Mouse (Mus musculus) neural tube, embryonic 14.5 days (tissue): ENCODE measurements around the gene Chd1. TPM values are rescaled to one million over a fixed set of nuclear protein-coding genes. Genes with fewer than 3 reads are reported as not detected.
A peak's percentile ranks its signal among the peaks of the same experiment; 100 is the strongest.

Experiments
- ATAC-seq: fragments of 200-750 bp; cut with Nextera tagmentation; 2 replicates; pipeline ENCODE4 v1.8.0; 2017; ENCODE audit warnings: low read depth, mild to moderate bottlenecking, moderate TSS enrichment, moderate library complexity
- H3K27ac ChIP-seq: fragments of 300-500 bp; sonication (generic); 2 replicates; pipeline ENCODE4 v1.5.1; 2014; ENCODE audit warnings: low read depth, mild to moderate bottlenecking, control low read depth, low read length, moderate library complexity, mixed read lengths
- H3K27me3 ChIP-seq: fragments of 300-500 bp; sonication (generic); 2 replicates; pipeline ENCODE4 v1.6.1; 2014; ENCODE audit warnings: low read length; ENCODE audit not compliant: control insufficient read depth, insufficient read depth
- H3K36me3 ChIP-seq: fragments of 300-500 bp; sonication (generic); 2 replicates; pipeline ENCODE4 v1.6.1; 2014; ENCODE audit warnings: low read length, mixed read lengths; ENCODE audit not compliant: control insufficient read depth, insufficient read depth
- H3K4me1 ChIP-seq: fragments of 300-500 bp; sonication (generic); 2 replicates; pipeline ENCODE4 v1.6.1; 2014; ENCODE audit warnings: low read length; ENCODE audit not compliant: control insufficient read depth, insufficient read depth
- H3K4me2 ChIP-seq: fragments of 300-500 bp; sonication (generic); 2 replicates; pipeline ENCODE4 v1.6.1; 2014; ENCODE audit warnings: mild to moderate bottlenecking, low read depth, low read length, control low read depth
- H3K4me3 ChIP-seq: fragments of 300-500 bp; sonication (generic); 2 replicates; pipeline ENCODE4 v1.5.1; 2014; ENCODE audit warnings: low read depth, low read length, control low read depth, mixed read lengths
- H3K9ac ChIP-seq: fragments of 300-500 bp; sonication (generic); replicated peaks from 2 replicates; pipeline ENCODE4 v1.6.1; 2014; ENCODE audit warnings: low read depth, mild to moderate bottlenecking, control low read depth, low read length, mixed read lengths
- H3K9me3 ChIP-seq: fragments of 300-500 bp; sonication (generic); 2 replicates; pipeline ENCODE4 v1.6.1; 2016; ENCODE audit warnings: low read length; ENCODE audit not compliant: control insufficient read depth
- WGBS: fragments of 180-500 bp; shearing (Covaris S2); extraction: QIAGEN DNeasy Blood & Tissue Kit; methylation state at CpG from one replicate; pipeline ENCODE4 v1.1.7; 2014; 5-methylcytosine and 5-hydroxymethylcytosine counted together
- polyA plus RNA-seq: library from polyadenylated mRNA; unstranded; fragments of >200 nt; fragmentation: Nextera tagmentation; extraction: Ambion mirVana; gene quantifications from 2 replicates; pipeline ENCODE4 v1.2.1, GENCODE M21; 2014

Chd1 gene
- 21.4 and 24.1 TPM in 2 replicates for polyA plus RNA-seq

DNA sequence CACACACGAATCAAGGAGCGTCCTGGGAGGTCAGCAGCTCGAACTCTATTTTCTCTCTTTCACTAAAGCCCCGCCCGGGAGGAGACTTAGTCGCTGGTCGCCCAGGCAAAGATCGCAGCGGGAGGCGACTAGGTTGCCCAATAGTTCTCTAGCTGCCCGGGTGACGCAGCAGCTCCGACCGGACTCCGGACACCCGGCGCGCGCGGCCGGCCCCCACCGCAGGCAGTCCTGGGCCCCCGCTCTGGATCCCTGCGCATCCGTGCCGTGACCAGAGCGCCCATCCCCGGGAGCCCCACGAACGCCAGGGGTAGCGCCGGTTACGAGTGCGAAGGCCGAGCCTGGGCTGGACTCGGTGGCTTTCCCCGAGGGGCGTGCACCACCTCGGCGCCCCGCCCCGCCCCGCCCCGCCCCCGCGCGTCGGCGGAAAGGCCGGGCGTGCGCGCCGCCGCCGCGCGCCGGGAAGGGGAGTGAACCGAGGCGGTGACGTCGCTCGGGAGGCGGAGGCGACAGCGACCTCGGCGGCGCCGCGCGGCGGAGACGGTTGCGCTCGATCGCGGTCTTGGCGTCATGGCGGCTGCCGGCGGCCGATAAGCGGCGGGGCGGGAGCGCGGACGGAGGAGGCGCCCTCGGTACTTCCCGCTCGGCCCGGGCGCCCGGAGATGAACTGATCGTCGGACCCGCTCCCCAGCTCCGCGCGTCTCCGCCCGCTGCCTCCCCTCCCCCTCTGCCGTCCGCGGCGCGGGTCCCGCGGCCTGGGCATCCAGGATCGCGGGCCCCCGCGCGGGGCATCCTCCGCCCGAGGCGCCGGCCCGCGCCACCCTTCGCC is at the start of gene Chd1:
Gene Chd1 (plus strand): TSS at position 493 of the 826 bp plus-strand sequence.
- H3K4me3 ChIP-seq, result peak within 1 kb of the TSS; percentile 76
- H3K4me2 ChIP-seq, result peak within 1 kb of the TSS; percentile 95
- no peaks in the 10 kb centered on the region for H3K9me3 ChIP-seq
- no peaks in the 10 kb centered on the region for H3K36me3 ChIP-seq
- peaks cover 16% of the 10 kb centered on the region for H3K4me1 ChIP-seq
- peak within 1 kb of the TSS; percentile 95 for H3K27ac ChIP-seq
- peak within 1 kb of the TSS; percentile 89 for H3K9ac ChIP-seq
- H3K27me3 ChIP-seq, result no peaks in the 10 kb centered on the region
- ATAC-seq, result peak; percentile 94
- under 1% methylated on average over 62 of the region's 124 CpGs for WGBS

DNA sequence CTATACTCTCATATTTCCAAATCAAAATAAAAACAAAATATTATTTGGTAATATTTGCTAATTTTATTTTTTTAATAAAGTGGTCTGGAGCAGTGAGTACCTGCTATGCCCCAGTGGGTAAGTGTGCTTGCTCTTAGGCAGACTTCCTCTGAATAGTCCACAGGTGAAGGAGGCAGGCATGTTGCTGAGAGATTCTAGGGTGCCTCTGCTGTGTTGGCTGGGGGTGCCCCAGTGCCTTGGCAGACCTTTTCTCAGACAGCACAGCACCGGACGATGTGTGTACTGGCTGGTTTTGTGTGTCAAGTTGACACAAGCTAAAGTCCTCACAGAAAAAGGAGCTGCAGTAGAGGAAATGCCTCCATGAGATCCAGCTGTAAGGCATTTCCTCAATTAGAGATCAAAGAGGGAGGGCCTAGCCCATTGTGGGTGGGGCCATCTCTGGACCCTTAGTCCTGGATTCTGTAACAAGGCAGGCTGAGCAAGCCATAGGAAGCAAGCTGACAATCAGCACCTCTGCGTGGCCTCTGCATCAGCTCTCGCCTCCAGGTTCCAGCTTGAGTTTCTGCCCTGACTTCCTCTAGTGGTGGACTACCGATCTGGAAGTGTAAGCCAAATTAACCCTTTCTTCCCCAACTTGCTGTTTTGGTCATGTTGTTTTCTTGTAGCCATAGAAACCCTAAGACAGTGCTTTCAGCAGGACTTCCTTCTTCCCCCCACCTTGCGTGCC is 47.7 kb upstream of the Chd1 start:
- no peak overlapping the region for H3K27ac ChIP-seq
- H3K27me3 ChIP-seq, result no peaks in the 10 kb centered on the region
- H3K4me1 ChIP-seq, result no peaks in the 10 kb centered on the region
- no peak for ATAC-seq
- H3K9ac ChIP-seq, result no peak overlapping the region
- H3K4me3 ChIP-seq, result no peak overlapping the region
- no peaks in the 10 kb centered on the region for H3K9me3 ChIP-seq
- no peaks in the 10 kb centered on the region for H3K36me3 ChIP-seq
- 29% methylated on average over 6 of the region's 6 CpGs for WGBS
- no peak overlapping the region for H3K4me2 ChIP-seq

DNA sequence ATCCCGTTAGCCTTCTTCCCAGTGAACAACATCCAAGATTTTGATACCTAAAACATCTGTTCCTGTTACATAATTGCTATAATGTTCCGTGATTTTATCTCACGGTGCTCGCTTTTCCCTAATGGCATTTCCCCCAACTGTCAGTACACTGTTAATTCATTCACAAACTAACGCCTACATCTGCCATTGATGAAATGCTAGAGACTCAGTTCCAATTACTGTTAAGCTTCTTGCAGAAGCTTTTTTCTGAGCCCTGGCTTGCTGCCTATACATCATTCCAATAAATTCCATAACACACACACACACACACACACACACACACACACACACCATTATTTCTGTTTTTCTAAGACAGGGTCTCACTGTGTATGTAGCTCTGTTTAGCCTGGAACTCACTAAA is 31.9 kb upstream of the Chd1 start:
- Histone ChIP-seq H3K27ac (no peak overlapping the region), H3K4me2 (no peak overlapping the region), H3K36me3 (no peaks in the 10 kb centered on the region), H3K9me3 (no peaks in the 10 kb centered on the region), H3K27me3 (no peaks in the 10 kb centered on the region), H3K4me1 (no peaks in the 10 kb centered on the region), H3K9ac (no peak overlapping the region), H3K4me3 (no peak overlapping the region)
- no peak for ATAC-seq
- 61% methylated on average over 5 of the region's 5 CpGs for WGBS

DNA sequence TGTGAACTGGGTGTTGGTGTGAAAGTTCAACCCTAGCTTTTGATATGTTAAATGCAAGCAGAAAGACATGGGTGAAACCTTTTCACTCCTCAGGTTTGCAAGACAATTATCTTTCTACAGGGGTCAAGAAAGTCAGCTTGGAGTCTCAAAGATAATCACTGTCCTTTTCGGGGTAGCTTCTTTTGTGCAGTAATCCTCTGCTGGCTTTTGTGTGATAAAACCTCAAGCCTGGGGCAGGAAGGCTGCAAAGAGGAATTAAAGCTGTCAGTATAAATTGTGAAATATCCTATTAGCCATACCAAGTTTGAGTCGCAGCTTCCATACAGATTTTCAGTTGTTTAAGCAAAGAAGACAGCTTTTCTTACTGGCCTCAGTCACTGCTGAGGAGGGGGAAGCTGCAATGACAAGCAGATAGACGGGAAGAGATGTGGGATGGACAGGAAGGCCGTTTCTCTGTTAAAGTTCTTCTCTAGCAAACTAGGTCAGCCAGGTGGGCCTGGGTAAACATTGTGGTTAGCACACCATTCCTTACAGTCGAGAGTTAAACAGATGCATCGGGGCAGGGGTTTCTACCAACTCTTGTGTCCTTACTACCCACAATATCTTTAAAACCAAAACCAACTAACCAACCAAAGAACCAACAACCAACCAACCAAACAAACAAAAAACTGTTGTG is 26.7 kb upstream of the Chd1 start:
- 31% methylated on average over 6 of the region's 6 CpGs for WGBS
- no peak for ATAC-seq

DNA sequence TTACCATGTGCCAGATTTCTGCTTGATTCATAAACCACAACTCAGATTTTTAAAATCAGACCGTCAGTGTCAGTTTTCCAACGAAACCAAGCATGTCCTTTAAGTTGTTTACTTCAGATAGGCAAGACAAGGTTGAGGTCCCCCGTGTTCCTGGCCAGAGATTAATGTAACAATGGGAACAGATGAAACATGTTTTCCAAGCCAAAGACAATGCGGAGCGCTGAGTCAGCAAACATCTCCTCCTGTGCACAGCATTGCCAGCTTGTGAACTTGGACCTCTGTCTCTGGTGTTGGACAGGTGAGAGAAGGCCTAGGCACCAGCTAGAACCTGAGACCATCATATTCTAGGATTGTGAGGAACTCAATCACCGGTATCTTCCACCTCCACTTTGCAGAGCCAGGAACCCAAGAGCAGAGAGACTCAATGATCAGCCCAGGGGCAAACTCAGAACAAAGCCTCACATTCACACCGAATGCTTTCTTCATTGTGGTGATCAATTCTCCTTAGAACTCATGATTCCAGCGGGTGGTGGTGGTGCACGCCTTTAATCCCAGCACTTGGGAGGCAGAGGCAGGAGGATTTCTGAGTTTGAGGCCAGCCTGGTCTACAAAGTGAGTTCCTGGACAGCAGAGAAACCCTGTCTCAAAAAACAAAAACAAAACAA is 24.7 kb upstream of the Chd1 start:
- 89% methylated on average over 9 of the region's 9 CpGs for WGBS

More for the DNA sequence above, 26.7 kb upstream of the Chd1 start:
- Histone ChIP-seq H3K4me2 (no peak overlapping the region), H3K36me3 (no peaks in the 10 kb centered on the region), H3K9ac (no peak overlapping the region), H3K27me3 (no peaks in the 10 kb centered on the region), H3K9me3 (no peaks in the 10 kb centered on the region), H3K4me3 (no peak overlapping the region), H3K27ac (no peak overlapping the region), H3K4me1 (no peaks in the 10 kb centered on the region)

DNA sequence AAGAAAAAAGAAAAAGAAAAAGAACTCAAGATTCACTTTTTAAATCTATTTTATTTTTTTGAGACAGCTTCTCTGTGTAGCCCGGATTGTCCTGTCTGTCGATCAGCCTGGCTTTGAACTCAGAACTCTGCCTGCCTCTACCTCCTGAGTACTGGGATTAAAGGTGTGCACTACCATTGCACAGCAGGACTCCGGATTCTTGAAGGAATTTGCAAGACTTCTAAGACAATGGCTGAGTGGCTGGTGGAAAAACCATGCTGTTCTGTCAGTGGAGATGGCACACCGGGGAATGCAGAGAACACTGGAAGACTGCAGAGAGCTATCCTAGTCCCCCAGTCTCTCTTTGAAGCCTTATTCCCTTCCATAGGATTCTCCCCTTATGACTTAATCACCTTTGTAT is 24.1 kb upstream of the Chd1 start:
- Histone ChIP-seq H3K4me2 (no peak overlapping the region), H3K9ac (no peak overlapping the region), H3K27ac (no peak overlapping the region), H3K4me3 (no peak overlapping the region), H3K36me3 (no peaks in the 10 kb centered on the region), H3K9me3 (no peaks in the 10 kb centered on the region), H3K4me1 (no peaks in the 10 kb centered on the region), H3K27me3 (no peaks in the 10 kb centered on the region)
- WGBS, result 82% methylated on average over 4 of the region's 4 CpGs
- ATAC-seq, result no peak

More for the DNA sequence above, 24.7 kb upstream of the Chd1 start:
- H3K4me2 ChIP-seq, result no peak overlapping the region
- H3K4me3 ChIP-seq, result no peak overlapping the region
- no peak overlapping the region for H3K9ac ChIP-seq
- no peaks in the 10 kb centered on the region for H3K27me3 ChIP-seq
- H3K36me3 ChIP-seq, result no peaks in the 10 kb centered on the region
- no peak overlapping the region for H3K27ac ChIP-seq
- H3K4me1 ChIP-seq, result no peaks in the 10 kb centered on the region
- H3K9me3 ChIP-seq, result no peaks in the 10 kb centered on the region
- ATAC-seq, result no peak

DNA sequence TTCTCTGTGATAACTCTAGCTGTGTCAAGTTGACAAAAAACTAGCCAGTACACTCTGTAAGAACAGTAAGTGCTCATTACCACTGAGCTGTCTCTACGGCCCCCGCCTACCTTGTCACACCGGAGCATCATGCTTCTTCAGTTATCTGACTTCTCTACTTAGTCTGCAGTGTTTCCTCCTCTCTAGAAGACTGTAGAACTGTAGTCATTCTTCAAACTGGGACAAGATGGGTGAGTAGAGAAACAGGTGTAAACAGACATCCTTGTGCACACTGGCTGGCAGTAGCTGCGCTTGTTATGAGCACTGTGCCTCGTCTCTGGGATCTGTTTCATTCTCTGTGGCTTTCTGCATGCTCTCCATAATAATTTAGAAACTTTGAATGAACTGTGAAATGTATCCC is 18.4 kb upstream of the Chd1 start:
- Histone ChIP-seq H3K27me3 (no peaks in the 10 kb centered on the region), H3K27ac (no peak overlapping the region), H3K36me3 (no peaks in the 10 kb centered on the region), H3K9ac (no peak overlapping the region), H3K4me1 (no peaks in the 10 kb centered on the region), H3K4me3 (no peak overlapping the region), H3K4me2 (no peak overlapping the region), H3K9me3 (no peaks in the 10 kb centered on the region)
- 90% methylated on average over 5 of the region's 5 CpGs for WGBS
- no peak for ATAC-seq

DNA sequence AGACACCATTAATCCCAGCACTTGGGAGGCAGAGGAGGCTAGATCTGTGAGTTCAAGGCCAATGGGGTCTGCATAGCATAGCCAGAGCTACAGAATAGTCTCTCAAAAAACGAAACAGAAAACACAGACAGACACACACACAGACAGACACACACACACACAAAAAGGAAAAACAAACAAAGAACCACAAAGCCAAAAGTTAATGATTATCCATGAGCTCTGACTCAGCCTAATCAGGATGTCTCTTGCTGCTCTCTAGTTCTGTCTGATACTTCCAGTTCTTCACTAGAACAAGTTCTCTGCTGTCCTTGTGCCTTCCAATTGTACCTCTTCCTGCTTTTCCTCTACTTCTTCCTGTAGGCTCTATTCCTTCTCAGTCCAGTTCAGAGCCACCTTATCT is 14.5 kb upstream of the Chd1 start:
- 55% methylated on average over 1 of the region's 1 CpGs for WGBS
- Histone ChIP-seq H3K4me2 (no peak overlapping the region), H3K9ac (no peak overlapping the region), H3K36me3 (no peaks in the 10 kb centered on the region), H3K4me3 (no peak overlapping the region), H3K9me3 (no peaks in the 10 kb centered on the region), H3K27ac (no peak overlapping the region), H3K4me1 (no peaks in the 10 kb centered on the region), H3K27me3 (no peaks in the 10 kb centered on the region)
- ATAC-seq, result no peak
